Mouse (Mus musculus) testis, adult 2 months (tissue): ENCODE data around the gene Ppard.

Experiments used
- CTCF ChIP-seq: fragments of 200-500 bp; IDR thresholded peaks from 2 replicates; pipeline ENCODE4 v1.5.1; 2012; ENCODE audit warnings: low read depth, mild to moderate bottlenecking, inconsistent platforms, low read length, moderate library complexity; ENCODE audit not compliant: control insufficient read depth, insufficient read depth, insufficient replicate concordance
- POLR2A ChIP-seq: fragments of 200-500 bp; IDR thresholded peaks from 2 replicates; pipeline ENCODE4 v1.6.1; 2012; ENCODE audit warnings: low read depth, mild to moderate bottlenecking, inconsistent platforms, low read length, moderate library complexity; ENCODE audit not compliant: control insufficient read depth

GRCm38 (mm10) chr17:28256651-28257328 is 24.3 kb downstream of the Ppard start:
- TF ChIP-seq CTCF (no peak), POLR2A (no peak)
